Mouse (Mus musculus): Measurements from ENCODE around the gene Birc6. TPM values are rescaled to one million over a fixed set of nuclear protein-coding genes. Genes with fewer than 3 reads are reported as not detected.

Birc6 gene
- polyA plus RNA-seq, 1 experiment = 0.73 TPM

DNA sequence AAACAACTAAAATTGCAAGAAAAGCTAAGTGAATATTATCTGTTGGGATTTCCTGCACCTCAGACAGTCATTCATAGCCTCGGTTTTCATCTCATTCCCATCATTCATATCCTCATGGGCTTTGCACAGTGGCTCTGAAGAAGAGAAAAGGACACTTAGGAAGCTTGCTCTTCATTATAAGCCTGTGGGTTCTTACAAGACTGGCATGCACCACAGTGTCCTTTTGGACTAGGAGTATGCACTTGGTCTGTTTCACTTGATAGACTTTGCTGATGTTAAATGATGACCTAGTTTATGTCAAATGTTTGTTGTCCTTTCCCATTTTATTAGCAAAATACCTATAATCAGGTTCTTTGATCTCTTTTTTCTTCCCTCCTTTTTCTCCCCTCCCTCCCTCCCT is 9.4 kb downstream of the Birc6 start:
- H3K36me3 ChIP-seq (ENCODE audit: control insufficient read depth) = peaks cover 15% of the 10 kb centered on the region
- no peaks in the 10 kb centered on the region for H3K27me3 ChIP-seq (ENCODE audit: control insufficient read depth)
- H3K4me1 ChIP-seq (ENCODE audit: control insufficient read depth) = peaks cover 2% of the 10 kb centered on the region
- TF ChIP-seq TAL1 (IDR thresholded peaks at IDR 0.05; ENCODE audit: low read length) (no peak), GATA1 (IDR thresholded peaks at IDR 0.05; ENCODE audit: low read length) (no peak)
- no peaks in the 10 kb centered on the region for H3K9me3 ChIP-seq (ENCODE audit: control insufficient read depth, low read length)
- no peak overlapping the region for H3K4me3 ChIP-seq (replicated peaks)

DNA sequence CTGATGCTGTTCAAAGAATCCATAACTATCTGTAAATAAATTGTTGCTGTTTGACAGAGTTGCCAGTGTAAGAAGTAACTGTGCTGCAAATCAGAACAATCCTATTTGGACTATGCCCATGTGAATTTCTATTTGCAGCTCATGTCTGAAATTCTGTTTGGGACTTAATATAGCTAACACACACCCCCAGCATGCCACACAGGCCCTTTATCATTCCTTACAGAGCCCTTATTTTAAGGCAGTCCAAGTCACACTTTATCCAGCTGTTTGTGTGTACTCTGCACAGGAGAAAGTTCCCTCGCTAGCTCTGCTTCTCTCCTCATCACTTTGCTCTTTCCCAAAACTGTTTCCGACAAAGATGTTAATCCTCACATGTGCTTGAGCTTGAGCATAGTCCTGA is 15.5 kb downstream of the Birc6 start:
- Histone ChIP-seq H3K4me1 (ENCODE audit: control insufficient read depth) (no peaks in the 10 kb centered on the region), H3K36me3 (ENCODE audit: control insufficient read depth) (peaks cover 42% of the 10 kb centered on the region), H3K4me3 (replicated peaks) (no peak overlapping the region), H3K27me3 (ENCODE audit: control insufficient read depth) (no peaks in the 10 kb centered on the region), H3K9me3 (ENCODE audit: control insufficient read depth, low read length) (no peaks in the 10 kb centered on the region)
- TF ChIP-seq TAL1 (IDR thresholded peaks at IDR 0.05; ENCODE audit: low read length) (no peak), GATA1 (IDR thresholded peaks at IDR 0.05; ENCODE audit: low read length) (no peak)

DNA sequence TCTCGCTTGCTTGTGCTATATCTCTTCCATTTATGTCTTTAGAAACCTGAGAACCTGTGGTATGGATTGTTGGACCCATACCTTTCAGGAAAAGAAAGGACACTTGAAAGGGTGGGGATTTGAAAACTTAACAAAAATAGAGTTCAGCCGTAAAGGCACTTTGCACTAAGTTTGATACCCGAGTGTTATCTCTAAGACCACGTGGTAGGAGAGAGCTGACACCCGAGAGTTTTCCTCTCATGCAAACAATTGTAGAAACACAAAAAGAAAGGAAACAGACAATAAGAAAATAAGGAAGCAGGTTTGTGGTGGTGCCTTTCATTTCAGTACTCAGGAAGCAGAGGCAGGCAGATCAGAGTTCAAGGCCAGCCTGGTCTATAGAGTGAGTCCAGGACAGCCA is 26.0 kb downstream of the Birc6 start:
- Histone ChIP-seq H3K4me3 (replicated peaks) (no peak overlapping the region), H3K9me3 (ENCODE audit: control insufficient read depth, low read length) (no peaks in the 10 kb centered on the region), H3K4me1 (ENCODE audit: control insufficient read depth) (peaks cover 12% of the 10 kb centered on the region), H3K36me3 (ENCODE audit: control insufficient read depth) (peaks cover 65% of the 10 kb centered on the region), H3K27me3 (ENCODE audit: control insufficient read depth) (no peaks in the 10 kb centered on the region)
- TF ChIP-seq TAL1 (IDR thresholded peaks at IDR 0.05; ENCODE audit: low read length) = no peak
- TF ChIP-seq GATA1 (IDR thresholded peaks at IDR 0.05; ENCODE audit: low read length) = no peak

DNA sequence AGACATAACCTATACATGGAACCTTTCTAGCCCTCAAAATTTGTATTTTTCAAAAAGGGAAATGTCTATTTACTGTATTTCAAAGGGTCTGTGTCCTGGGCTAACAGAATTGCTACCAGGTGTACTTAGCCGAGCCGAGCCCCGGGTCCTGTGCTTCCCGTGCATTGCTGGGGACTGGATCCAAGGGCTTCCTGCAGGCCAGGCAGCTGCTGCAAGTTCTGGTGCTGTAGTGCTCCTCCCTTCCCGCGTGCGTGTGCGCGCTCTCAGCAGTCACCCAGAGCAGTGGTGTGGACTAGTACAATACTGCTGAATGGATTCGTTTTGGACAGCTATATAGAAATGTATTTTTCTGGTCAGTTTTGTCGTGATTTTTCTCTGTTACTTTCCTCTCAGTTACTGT is 31.8 kb downstream of the Birc6 start:
- Histone ChIP-seq H3K9me3 (ENCODE audit: control insufficient read depth, low read length) (no peaks in the 10 kb centered on the region), H3K36me3 (ENCODE audit: control insufficient read depth) (peaks cover 76% of the 10 kb centered on the region), H3K4me3 (replicated peaks) (no peak overlapping the region), H3K4me1 (ENCODE audit: control insufficient read depth) (peaks cover 2% of the 10 kb centered on the region), H3K27me3 (ENCODE audit: control insufficient read depth) (no peaks in the 10 kb centered on the region)
- TF ChIP-seq TAL1 (IDR thresholded peaks at IDR 0.05; ENCODE audit: low read length) = no peak
- TF ChIP-seq GATA1 (IDR thresholded peaks at IDR 0.05; ENCODE audit: low read length) = no peak

DNA sequence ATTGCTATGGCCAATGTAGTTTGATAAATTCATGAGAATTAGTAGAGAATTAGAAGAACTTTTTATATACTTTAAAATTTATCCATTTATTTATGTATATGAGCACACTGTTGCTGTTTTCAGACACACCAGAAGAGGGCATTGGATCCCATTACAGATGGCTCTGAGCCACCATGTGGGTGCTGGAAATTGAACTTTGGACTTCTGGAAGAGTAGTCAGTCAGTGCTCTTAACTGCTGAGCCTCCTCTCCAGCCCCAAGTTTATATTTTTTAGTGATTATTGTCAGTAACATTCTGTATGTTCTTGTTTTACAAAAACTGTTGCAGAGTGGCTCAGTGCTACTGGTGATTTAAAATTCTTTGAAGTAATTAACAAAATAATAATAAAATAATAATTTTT is 36.1 kb downstream of the Birc6 start:
- no peak overlapping the region for H3K4me3 ChIP-seq (replicated peaks)
- no peaks in the 10 kb centered on the region for H3K4me1 ChIP-seq (ENCODE audit: control insufficient read depth)
- H3K36me3 ChIP-seq (ENCODE audit: control insufficient read depth) = peaks cover 74% of the 10 kb centered on the region
- TF ChIP-seq GATA1 (IDR thresholded peaks at IDR 0.05; ENCODE audit: low read length) (no peak), TAL1 (IDR thresholded peaks at IDR 0.05; ENCODE audit: low read length) (no peak)
- no peaks in the 10 kb centered on the region for H3K9me3 ChIP-seq (ENCODE audit: control insufficient read depth, low read length)
- H3K27me3 ChIP-seq (ENCODE audit: control insufficient read depth) = no peaks in the 10 kb centered on the region

DNA sequence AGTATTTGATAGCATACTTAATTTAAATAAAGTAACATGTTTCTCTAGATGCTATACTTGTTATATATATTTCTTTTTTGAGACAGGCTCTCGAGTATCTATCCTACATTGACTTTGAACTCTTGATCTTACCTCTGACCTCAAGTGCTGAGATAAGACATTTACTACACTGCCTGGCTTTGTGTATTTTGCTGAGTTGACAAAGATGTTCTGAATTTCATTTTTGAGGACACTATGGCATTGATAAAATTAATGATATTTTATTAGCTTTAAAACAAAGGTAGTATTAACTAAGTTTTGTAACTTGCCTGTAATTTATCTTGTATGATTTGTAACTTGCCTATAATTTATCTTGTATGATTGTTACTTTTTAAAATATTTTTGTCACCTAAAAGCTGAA is 41.1 kb downstream of the Birc6 start:
- H3K9me3 ChIP-seq (ENCODE audit: control insufficient read depth, low read length) = no peaks in the 10 kb centered on the region
- no peaks in the 10 kb centered on the region for H3K4me1 ChIP-seq (ENCODE audit: control insufficient read depth)
- no peak for TF ChIP-seq GATA1 (IDR thresholded peaks at IDR 0.05; ENCODE audit: low read length)
- no peak for TF ChIP-seq TAL1 (IDR thresholded peaks at IDR 0.05; ENCODE audit: low read length)
- H3K4me3 ChIP-seq (replicated peaks) = no peak overlapping the region
- H3K27me3 ChIP-seq (ENCODE audit: control insufficient read depth) = no peaks in the 10 kb centered on the region
- peaks cover 43% of the 10 kb centered on the region for H3K36me3 ChIP-seq (ENCODE audit: control insufficient read depth)

DNA sequence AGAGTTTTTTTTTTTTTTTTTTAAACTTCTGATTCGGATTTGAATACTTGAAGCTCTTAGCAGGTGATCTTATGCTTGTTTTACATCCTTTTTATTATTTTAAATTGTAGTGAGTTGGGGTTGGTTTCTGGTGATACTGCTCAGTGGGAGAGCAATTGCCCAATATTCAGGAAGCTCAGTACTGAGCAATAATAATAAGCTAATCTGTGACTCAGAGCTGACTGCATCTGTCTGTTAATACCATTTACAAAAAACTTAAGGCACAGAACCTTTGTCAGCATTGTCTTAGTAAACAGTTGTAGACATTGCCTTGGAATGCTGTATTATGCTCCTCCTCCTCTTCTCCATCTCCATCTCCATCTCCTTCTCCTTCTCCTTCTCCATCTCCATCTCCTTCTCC is 42.5 kb downstream of the Birc6 start:
- no peaks in the 10 kb centered on the region for H3K27me3 ChIP-seq (ENCODE audit: control insufficient read depth)
- no peaks in the 10 kb centered on the region for H3K4me1 ChIP-seq (ENCODE audit: control insufficient read depth)
- TF ChIP-seq GATA1 (IDR thresholded peaks at IDR 0.05; ENCODE audit: low read length) = no peak
- no peak for TF ChIP-seq TAL1 (IDR thresholded peaks at IDR 0.05; ENCODE audit: low read length)
- no peak overlapping the region for H3K4me3 ChIP-seq (replicated peaks)
- H3K9me3 ChIP-seq (ENCODE audit: control insufficient read depth, low read length) = no peaks in the 10 kb centered on the region
- peaks cover 45% of the 10 kb centered on the region for H3K36me3 ChIP-seq (ENCODE audit: control insufficient read depth)

DNA sequence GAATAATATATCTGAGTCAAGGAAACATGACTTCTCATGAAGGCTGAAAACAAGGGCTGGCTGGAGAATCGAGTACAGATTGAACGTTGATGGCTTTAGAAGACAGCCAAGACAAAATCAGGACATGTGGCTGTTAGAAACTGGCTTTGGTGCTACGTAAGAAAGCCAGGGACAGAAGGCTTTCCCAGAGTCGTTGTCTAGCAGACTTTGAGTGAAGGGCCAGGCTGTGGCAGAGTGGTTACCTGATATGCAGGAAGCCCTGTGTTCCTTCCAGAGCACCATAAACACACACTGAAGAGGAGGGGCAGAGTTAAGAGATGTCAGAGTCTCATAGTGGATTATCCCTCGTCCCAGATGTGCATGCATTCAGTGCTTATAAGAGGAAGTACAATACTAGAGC is 49.1 kb downstream of the Birc6 start:
- Histone ChIP-seq H3K36me3 (ENCODE audit: control insufficient read depth) (peaks cover 56% of the 10 kb centered on the region), H3K27me3 (ENCODE audit: control insufficient read depth) (no peaks in the 10 kb centered on the region), H3K4me3 (replicated peaks) (no peak overlapping the region), H3K4me1 (ENCODE audit: control insufficient read depth) (no peaks in the 10 kb centered on the region), H3K9me3 (ENCODE audit: control insufficient read depth, low read length) (no peaks in the 10 kb centered on the region)
- TF ChIP-seq GATA1 (IDR thresholded peaks at IDR 0.05; ENCODE audit: low read length) (no peak), TAL1 (IDR thresholded peaks at IDR 0.05; ENCODE audit: low read length) (no peak)

DNA sequence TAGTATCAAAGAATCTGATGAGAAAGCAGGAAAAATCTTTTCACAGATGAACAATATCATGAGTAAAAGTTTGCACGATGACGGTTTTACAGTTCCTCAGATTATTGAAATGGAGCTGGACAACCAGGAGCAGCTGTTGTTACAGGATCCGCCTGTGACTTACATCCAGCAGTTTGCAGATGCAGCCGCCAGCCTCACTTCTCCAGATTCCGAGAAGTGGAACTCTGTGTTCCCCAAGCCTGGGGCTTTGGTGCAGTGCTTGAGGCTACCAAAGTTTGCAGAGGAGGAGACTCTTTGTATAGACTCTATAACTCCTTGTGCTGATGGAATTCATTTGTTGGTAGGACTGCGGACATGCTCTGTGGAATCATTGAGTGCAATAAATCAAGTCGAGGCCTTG is 51.5 kb downstream of the Birc6 start:
- H3K36me3 ChIP-seq (ENCODE audit: control insufficient read depth) = peaks cover 50% of the 10 kb centered on the region
- no peaks in the 10 kb centered on the region for H3K27me3 ChIP-seq (ENCODE audit: control insufficient read depth)
- TF ChIP-seq GATA1 (IDR thresholded peaks at IDR 0.05; ENCODE audit: low read length) (no peak), TAL1 (IDR thresholded peaks at IDR 0.05; ENCODE audit: low read length) (no peak)
- H3K4me3 ChIP-seq (replicated peaks) = no peak overlapping the region
- no peaks in the 10 kb centered on the region for H3K4me1 ChIP-seq (ENCODE audit: control insufficient read depth)
- H3K9me3 ChIP-seq (ENCODE audit: control insufficient read depth, low read length) = no peaks in the 10 kb centered on the region

DNA sequence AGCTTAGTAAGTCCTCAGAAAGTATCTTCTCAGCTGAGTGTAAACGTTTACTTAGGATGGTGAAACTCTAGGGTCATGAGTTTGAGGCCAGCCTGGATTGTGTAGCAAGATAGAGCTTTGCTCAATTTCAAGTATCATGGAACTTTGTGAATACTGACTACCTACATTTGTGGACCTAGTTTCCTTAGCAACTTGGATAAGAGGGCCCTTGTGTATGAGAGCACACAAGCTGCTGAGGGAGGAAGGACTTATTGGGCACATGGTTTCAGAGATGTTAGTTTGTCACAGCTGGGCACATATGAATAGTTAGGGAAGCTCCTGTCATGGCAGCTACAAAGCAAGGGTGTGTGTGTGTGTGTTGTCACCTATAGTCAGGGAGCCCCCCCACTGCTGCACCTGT is 52.6 kb downstream of the Birc6 start:
- Histone ChIP-seq H3K36me3 (ENCODE audit: control insufficient read depth) (peaks cover 49% of the 10 kb centered on the region), H3K9me3 (ENCODE audit: control insufficient read depth, low read length) (no peaks in the 10 kb centered on the region), H3K4me1 (ENCODE audit: control insufficient read depth) (no peaks in the 10 kb centered on the region), H3K4me3 (replicated peaks) (no peak overlapping the region), H3K27me3 (ENCODE audit: control insufficient read depth) (no peaks in the 10 kb centered on the region)
- no peak for TF ChIP-seq GATA1 (IDR thresholded peaks at IDR 0.05; ENCODE audit: low read length)
- TF ChIP-seq TAL1 (IDR thresholded peaks at IDR 0.05; ENCODE audit: low read length) = no peak
